Mouse (Mus musculus): ENCODE measurements around the gene Rel. TPM values are rescaled to one million over a fixed set of nuclear protein-coding genes. Genes with fewer than 3 reads are reported as not detected.

The Rel gene
- total RNA-seq, 2 experiments from 2014 or later: 7.6 to 7.9 TPM

Other genes with a start within 250 kb of the Rel start
- not detected for gene 1700093K21Rik, start 249.8 kb downstream of the Rel start, total RNA-seq (2021)
- gene 0610010F05Rik, start 137.3 kb downstream of the Rel start, total RNA-seq (2021): 10 to 100 TPM; 12.3 to 13.7 TPM
- gene Pus10, start 105.3 kb downstream of the Rel start, total RNA-seq (2021): 10 to 100 TPM; 18.0 to 22.1 TPM
- 10 to 100 TPM; 73.9 to 74.7 TPM for gene Pex13, start 105.0 kb downstream of the Rel start, total RNA-seq (2021)
- gene Papolg, start 124.3 kb upstream of the Rel start, total RNA-seq (2021): 10 to 100 TPM; 11.3 to 12.6 TPM

Measured in adrenal gland, adult 18-20 months (tissue).